Mouse (Mus musculus) spleen, adult 18-20 months (tissue): ENCODE measurements at regions not wholly inside any gene's neighbourhood (a gene's known extent, or its start where the extent isn't known, plus 50 kb on each side); places are given as distances from the start of the nearest gene placed in this dataset.

Source experiments
- DNase-seq, 2 experiments: peaks; one replicate each; pipeline ENCODE4 v3.0.0; 2022; ENCODE audit warnings: mixed read lengths in 2 of 2

- DNase-seq, result no peak
These were observed 57.3 kb upstream of the Zc3h12c start for GRCm38 (mm10) chr9:52225646-52226045.

GRCm38 (mm10) chr9:52223509-52224113 lies 55.2 kb upstream of the Zc3h12c start:
- DNase-seq, result no peak
